Mouse (Mus musculus): ENCODE measurements around the gene Tcf7l2.

The Tcf7l2 gene

GRCm38 (mm10) chr19:55741439-55741928 is at the start of gene Tcf7l2:
TSS of gene Tcf7l2 (plus strand) at chr19:55741820.
- in situ Hi-C loops (cut with MboI, MseI): no loop called here

DNA sequence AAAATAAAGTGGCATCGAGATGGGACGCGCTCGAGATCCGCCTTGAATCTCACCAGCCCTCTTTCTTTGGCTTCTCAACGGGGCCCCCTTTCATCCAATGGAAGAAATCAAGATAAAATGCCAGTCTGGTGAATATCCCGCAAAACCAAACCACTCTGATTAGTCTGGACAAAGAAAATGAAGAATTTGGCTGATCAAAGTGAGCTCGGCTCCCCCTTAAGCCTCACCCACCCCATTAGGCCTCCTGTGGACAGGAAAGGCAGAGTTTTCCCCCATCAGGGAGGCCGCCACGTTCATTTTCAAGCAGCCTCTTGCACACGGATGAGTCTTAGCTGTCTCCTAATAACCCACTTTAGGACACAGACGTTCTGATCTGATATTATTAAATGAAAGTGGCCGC is 47.0 kb upstream of the Tcf7l2 start:
- in situ Hi-C loops (cut with MboI, MseI): no loop called here

- in situ Hi-C loops (cut with MboI, MseI): no loop called here
Measured at GRCm38 (mm10) chr19:55695418-55695817, 46.2 kb upstream of the Tcf7l2 start.

DNA sequence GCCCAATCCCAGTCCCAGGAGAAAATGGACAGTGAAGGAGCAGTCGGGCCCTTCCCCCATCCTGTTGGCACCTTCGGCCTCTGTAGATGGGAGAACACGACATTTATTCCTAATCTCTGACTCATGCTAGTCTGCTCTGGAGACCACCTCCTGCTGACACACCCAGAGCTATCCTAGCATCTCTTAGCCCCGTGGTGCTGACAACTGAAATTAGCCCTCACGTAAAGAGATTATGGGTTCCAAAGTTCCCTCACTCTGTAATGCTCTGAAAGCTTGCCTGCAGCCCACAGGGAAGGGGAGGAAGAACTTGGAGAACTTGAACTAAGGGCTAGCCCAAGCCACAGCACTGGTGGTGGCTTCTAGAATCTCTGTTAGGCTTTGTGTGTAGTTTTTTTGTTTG is 42.7 kb upstream of the Tcf7l2 start:
- in situ Hi-C loops (cut with MboI, MseI): no loop called here

- in situ Hi-C loops (cut with MboI, MseI): loop anchor here (10.0 kb wide), 1 partner anchor 535 kb away; no protein-coding TSS in a partner anchor
Measured at GRCm38 (mm10) chr19:55700214-55700568, 41.4 kb upstream of the Tcf7l2 start.

GRCm38 (mm10) chr19:55700569-55701282 is 40.9 kb upstream of the Tcf7l2 start:
- in situ Hi-C loops (cut with MboI, MseI): loop anchor here (10.0 kb wide), 1 partner anchor 534 kb away; no protein-coding TSS in a partner anchor

DNA sequence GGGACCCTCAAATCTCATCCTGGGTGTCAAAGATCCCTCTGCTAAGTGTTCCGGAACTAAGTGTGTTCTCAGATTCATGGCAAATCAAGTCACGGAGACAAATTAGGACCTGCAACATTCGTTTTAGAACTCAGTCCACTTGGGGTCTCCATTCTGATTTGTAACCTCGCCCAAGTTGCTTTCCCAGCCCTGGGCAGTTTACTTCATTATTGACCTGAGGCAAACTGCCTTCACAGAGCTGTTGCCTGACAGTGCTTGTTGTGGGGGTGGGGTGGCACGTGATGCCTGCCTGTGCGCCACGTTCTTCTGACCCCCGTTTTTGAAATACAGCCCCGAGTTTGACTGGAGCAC is 40.4 kb upstream of the Tcf7l2 start:
- in situ Hi-C loops (cut with MboI, MseI): loop anchor here (10.0 kb wide), 1 partner anchor 534 kb away; no protein-coding TSS in a partner anchor

DNA sequence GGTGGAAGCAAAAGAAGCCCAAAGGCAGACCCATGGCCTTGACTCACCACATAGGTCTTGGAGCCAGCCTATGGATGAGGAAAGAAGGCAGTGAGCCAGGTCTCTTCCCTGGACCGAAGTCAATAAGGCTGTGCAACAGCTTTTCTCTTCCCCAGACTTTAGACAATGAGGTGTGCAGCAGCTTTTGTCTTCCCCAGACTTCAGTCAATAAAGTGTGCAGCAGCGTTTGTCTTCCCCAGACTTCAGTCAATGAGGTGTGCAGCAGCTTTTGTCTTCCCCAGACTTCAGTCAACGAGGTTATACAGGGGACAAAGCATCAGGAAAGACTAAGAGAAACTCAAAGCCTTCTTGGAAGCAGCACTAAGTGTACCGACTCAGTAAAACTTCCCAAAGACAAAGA is 39.5 kb upstream of the Tcf7l2 start:
- in situ Hi-C loops (cut with MboI, MseI): loop anchor here (10.0 kb wide), 1 partner anchor 533 kb away; no protein-coding TSS in a partner anchor

DNA sequence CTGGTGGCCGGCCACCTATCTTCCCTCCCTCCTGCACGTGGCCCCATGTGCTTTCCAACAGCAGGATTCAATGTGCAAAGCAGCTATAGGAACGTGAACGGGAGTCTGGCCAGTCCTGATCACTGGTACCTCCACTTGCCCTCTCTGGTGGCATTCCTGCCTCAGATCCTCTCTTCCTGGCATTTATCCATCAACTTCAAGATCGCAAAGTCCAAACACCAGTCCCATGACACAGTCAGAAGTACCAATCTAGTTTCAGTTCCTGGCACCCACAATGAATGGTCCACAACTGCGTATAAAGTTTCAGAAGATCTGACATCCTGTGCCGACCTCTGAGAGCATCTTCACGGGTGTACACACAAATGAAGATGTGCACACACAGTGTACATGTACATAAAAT is 38.9 kb upstream of the Tcf7l2 start:
- in situ Hi-C loops (cut with MboI, MseI): loop anchor here (10.0 kb wide), 1 partner anchor 532 kb away; no protein-coding TSS in a partner anchor

GRCm38 (mm10) chr19:55704071-55704470 is 37.5 kb upstream of the Tcf7l2 start:
- in situ Hi-C loops (cut with MboI, MseI): loop anchor here (10.0 kb wide), 1 partner anchor 531 kb away; no protein-coding TSS in a partner anchor

- in situ Hi-C loops (cut with MboI, MseI): loop anchor here (10.0 kb wide), 1 partner anchor 529 kb away; no protein-coding TSS in a partner anchor
Measured at GRCm38 (mm10) chr19:55706300-55706699, 35.3 kb upstream of the Tcf7l2 start.

GRCm38 (mm10) chr19:55706806-55707205 is 34.8 kb upstream of the Tcf7l2 start:
- in situ Hi-C loops (cut with MboI, MseI): loop anchor here (10.0 kb wide), 1 partner anchor 528 kb away; no protein-coding TSS in a partner anchor

DNA sequence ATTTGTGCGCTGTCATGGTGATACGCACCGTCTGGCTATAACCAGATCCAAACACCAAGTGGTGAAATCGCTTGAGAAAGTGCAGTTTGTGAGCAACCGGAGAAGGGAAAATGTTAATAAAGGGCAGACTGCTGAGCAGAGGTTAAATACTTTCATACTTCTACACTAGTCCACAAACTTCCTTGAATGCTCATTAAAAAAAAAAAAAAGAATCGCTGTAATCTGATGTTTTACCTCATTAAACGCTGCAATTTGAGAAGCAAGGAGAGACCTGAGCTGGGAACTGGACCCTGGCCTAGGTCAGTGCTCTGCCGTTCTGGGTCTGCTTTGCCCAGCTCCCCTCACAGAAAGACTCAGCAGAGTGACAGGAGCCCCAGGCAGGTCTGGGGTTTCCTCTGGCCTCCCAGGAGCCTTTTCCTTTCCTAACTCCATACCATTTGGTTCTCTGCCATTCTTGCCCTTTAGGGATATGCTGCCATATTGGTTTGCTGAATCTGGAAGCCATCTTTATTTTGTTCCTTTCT is 33.5 kb upstream of the Tcf7l2 start:
- in situ Hi-C loops (cut with MboI, MseI): loop anchor here (10.0 kb wide), 1 partner anchor 527 kb away; no protein-coding TSS in a partner anchor

- in situ Hi-C loops (cut with MboI, MseI): no loop called here
Measured at GRCm38 (mm10) chr19:55710841-55711240, 30.8 kb upstream of the Tcf7l2 start.

DNA sequence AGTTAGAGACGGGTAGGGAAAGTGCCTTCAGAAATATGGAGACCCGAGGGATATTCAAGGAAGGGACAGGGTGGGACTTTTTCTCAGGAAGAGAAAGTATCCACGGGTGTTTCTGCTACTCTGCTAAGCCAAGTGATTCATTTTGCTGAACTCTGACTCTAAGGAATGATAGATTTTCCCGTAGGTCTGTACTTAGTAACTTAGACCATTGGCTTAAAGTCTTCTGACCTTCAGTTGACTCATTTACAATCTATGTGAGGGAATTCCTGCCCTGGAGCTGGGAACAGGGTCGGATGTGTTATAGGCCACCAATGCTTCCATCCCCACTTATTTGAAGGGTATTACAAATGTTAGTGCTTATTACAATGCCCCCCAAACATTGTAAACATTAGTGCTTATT is 29.9 kb upstream of the Tcf7l2 start:
- in situ Hi-C loops (cut with MboI, MseI): no loop called here

- in situ Hi-C loops (cut with MboI, MseI): no loop called here
Measured at GRCm38 (mm10) chr19:55712678-55713077, 28.9 kb upstream of the Tcf7l2 start.

DNA sequence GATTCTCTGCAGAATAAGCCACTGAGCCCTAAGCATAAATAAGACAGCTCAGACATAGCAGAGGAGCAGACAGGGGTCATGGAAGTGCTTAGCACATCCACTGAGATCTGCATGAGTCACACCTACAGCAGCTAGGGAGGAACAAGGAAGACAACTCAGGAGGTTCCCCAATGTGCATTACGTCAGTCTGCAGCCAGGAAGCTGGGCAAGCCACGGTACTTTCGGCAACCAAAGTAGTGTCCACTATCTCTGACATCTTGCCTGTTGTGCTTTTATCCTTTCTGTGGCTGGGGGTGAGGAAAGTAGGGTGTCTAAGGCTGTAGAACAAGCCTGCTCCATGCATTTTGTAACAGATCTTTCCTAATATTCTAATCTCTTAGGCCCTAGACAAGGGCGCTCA is 27.6 kb upstream of the Tcf7l2 start:
- in situ Hi-C loops (cut with MboI, MseI): no loop called here

GRCm38 (mm10) chr19:55714665-55715064 is 27.0 kb upstream of the Tcf7l2 start:
- in situ Hi-C loops (cut with MboI, MseI): no loop called here

GRCm38 (mm10) chr19:55719083-55719482 is 22.5 kb upstream of the Tcf7l2 start:
- in situ Hi-C loops (cut with MboI, MseI): no loop called here

DNA sequence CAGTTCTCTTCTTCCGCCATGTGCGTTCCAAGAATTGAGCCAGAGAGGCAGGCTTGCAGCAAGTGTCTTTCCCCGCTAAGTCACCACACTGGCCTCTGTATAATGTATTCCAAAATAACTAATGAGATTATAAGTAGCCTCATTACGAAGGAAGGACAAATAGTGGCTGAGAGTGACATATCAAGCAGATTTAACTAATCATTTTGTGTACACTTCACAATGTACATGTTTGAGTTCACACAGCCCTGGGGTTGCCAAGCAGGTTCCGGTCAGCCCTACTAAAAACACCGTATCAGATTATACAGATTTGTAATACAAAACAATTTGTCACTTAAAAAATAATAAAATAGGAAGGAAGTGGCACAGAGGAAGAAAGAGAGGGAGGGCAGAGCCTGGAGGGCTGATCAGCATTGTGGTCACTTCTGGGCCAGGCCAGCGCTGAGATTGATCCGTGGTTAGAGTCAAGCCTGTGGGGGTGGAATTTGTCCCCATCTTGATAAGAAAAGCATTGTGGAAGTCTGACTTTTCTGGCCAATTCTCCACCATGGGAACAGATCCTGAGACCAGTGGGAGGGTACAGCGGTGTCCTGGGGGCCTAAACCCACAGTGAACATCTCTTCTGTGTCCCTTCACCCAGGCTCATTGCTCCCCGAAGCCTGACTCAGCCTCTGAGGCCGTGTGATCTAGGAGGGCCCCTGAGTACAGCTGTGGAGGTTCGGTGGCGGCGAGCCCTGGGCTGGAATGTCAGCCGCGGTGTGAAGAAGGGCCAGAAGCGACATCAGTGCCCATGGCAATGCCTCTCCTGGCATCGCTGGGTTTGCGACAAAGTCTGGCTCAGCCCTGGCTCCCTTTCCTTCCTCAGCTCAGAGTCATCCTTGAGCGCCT is 21.9 kb upstream of the Tcf7l2 start:
- in situ Hi-C loops (cut with MboI, MseI): loop anchor here (10.0 kb wide), 1 partner anchor 645 kb away; no protein-coding TSS in a partner anchor

- in situ Hi-C loops (cut with MboI, MseI): loop anchor here (10.0 kb wide), 1 partner anchor 644 kb away; no protein-coding TSS in a partner anchor
Measured at GRCm38 (mm10) chr19:55720409-55721092, 21.1 kb upstream of the Tcf7l2 start.
